In genomic region chr16:5263156-5263555, GRCm38 (mm10) we compare ENCODE assay signal across 17 mouse cellular contexts. TPM values are rescaled to one million over a fixed set of nuclear protein-coding genes. Genes with fewer than 3 reads are reported as not detected.
A peak's percentile ranks its signal among the peaks of the same experiment; 100 is the strongest.
DNase-seq lines count a peak whose midpoint lies in the region; ATAC-seq lines count a peak whose summit lies in the region.
"Had no signal": no experiment of that assay in that cellular context is flagged by ENCODE, and none has a peak within 500 bp of the region (broad histone marks: within the 10 kb centered on the region; RNA-seq: fewer than 3 reads in every experiment).

No protein-coding gene starts in this region.

- no peak overlapping the region for H3K9ac ChIP-seq in hindbrain, embryonic 12.5 days
- no peak overlapping the region for H3K9ac ChIP-seq in liver, embryonic 11.5 days (ENCODE audit: low read depth, low read length)
- H3K9ac ChIP-seq in forebrain, embryonic 15.5 days (replicated peaks): no peak overlapping the region
- H3K9ac ChIP-seq: heart, embryonic 15.5 days; hindbrain, embryonic 15.5 days; liver, embryonic 15.5 days; midbrain, embryonic 12.5 days; neural tube, embryonic 15.5 days had no signal

- no peaks in the 10 kb centered on the region for H3K4me1 ChIP-seq in hindbrain, embryonic 10.5 days (replicated peaks)
- 0 out of 2 replicates have a peak, but pooled peaks cover 2% of the 10 kb centered on the region for H3K4me1 ChIP-seq in hindbrain, embryonic 12.5 days
- H3K4me1 ChIP-seq in liver, embryonic 11.5 days (replicated peaks; ENCODE audit: control insufficient read depth, insufficient read depth, low read length): no peaks in the 10 kb centered on the region
- no peaks in the 10 kb centered on the region for H3K4me1 ChIP-seq in forebrain, embryonic 15.5 days
- H3K4me1 ChIP-seq: heart, embryonic 15.5 days; hindbrain, embryonic 15.5 days; liver, embryonic 15.5 days; midbrain, embryonic 12.5 days; neural tube, embryonic 15.5 days had no signal

- no peak overlapping the region for H3K27ac ChIP-seq in hindbrain, embryonic 10.5 days
- no peak overlapping the region for H3K27ac ChIP-seq in hindbrain, embryonic 12.5 days
- H3K27ac ChIP-seq in liver, embryonic 11.5 days (ENCODE audit: low read depth, low read length): no peak overlapping the region
- no peak overlapping the region for H3K27ac ChIP-seq in forebrain, embryonic 15.5 days (replicated peaks)
- H3K27ac ChIP-seq: heart, embryonic 15.5 days; hindbrain, embryonic 15.5 days; liver, embryonic 15.5 days; midbrain, embryonic 12.5 days; neural tube, embryonic 15.5 days had no signal

- 0 out of 2 replicates have a peak, but pooled peaks cover 4% of the 10 kb centered on the region for H3K9me3 ChIP-seq in hindbrain, embryonic 10.5 days
- 0 out of 2 replicates have a peak, but pooled peaks cover 2% of the 10 kb centered on the region for H3K9me3 ChIP-seq in hindbrain, embryonic 12.5 days (replicated peaks)
- no peaks in the 10 kb centered on the region for H3K9me3 ChIP-seq in liver, embryonic 11.5 days (ENCODE audit: control insufficient read depth, low read length)
- H3K9me3 ChIP-seq in forebrain, embryonic 15.5 days: no peaks in the 10 kb centered on the region
- H3K9me3 ChIP-seq: heart, embryonic 15.5 days; liver, embryonic 15.5 days had no signal

- H3K4me3 ChIP-seq in hindbrain, embryonic 10.5 days: no peak overlapping the region
- no peak overlapping the region for H3K4me3 ChIP-seq in hindbrain, embryonic 12.5 days
- H3K4me3 ChIP-seq in liver, embryonic 11.5 days (ENCODE audit: low read depth, low read length): no peak overlapping the region
- H3K4me3 ChIP-seq in forebrain, embryonic 15.5 days: no peak overlapping the region
- H3K4me3 ChIP-seq: heart, embryonic 15.5 days; hindbrain, embryonic 15.5 days; liver, embryonic 15.5 days; midbrain, embryonic 12.5 days; neural tube, embryonic 15.5 days had no signal

- H3K36me3 ChIP-seq in hindbrain, embryonic 10.5 days: no peaks in the 10 kb centered on the region
- no peaks in the 10 kb centered on the region for H3K36me3 ChIP-seq in hindbrain, embryonic 12.5 days
- no peaks in the 10 kb centered on the region for H3K36me3 ChIP-seq in liver, embryonic 11.5 days (ENCODE audit: control insufficient read depth, insufficient read depth, low read length)
- H3K36me3 ChIP-seq in forebrain, embryonic 15.5 days: no peaks in the 10 kb centered on the region
- H3K36me3 ChIP-seq: heart, embryonic 15.5 days; hindbrain, embryonic 15.5 days; liver, embryonic 15.5 days; midbrain, embryonic 12.5 days; neural tube, embryonic 15.5 days had no signal

- ATAC-seq in hindbrain, embryonic 12.5 days (ENCODE audit: low FRiP score): no peak
- ATAC-seq in liver, embryonic 11.5 days (replicated peaks; ENCODE audit: low FRiP score): no peak
- ATAC-seq in forebrain, embryonic 15.5 days (replicated peaks): no peak

- DNase-seq in hindbrain, embryonic 10.5 days (ENCODE audit: low spot score): peak; percentile 43
- peak; percentile 64 for DNase-seq in Muller cell, postnatal 12 days (ENCODE audit: inconsistent ontology term)
- DNase-seq in embryo, embryonic 11 days: peak; percentile 70
- DNase-seq in hindlimb bud, embryonic 11.5 days (ENCODE audit: extremely low spot score, low read depth, low spot score): peak; percentile 20
- no peak for DNase-seq in liver, embryonic 11.5 days (ENCODE audit: low spot score)
- DNase-seq in left cerebral cortex, adult 8-10 months (ENCODE audit: low spot score in 2 of 2): no peak
- DNase-seq: cerebellum, postnatal 25 days; gastrocnemius, postnatal 36 days; kidney, adult 9 months; lung, postnatal 36 days had no signal

- no peaks in the 10 kb centered on the region for H3K27me3 ChIP-seq in hindbrain, embryonic 10.5 days (ENCODE audit: insufficient read depth, poor library complexity, severe bottlenecking)
- no peaks in the 10 kb centered on the region for H3K27me3 ChIP-seq in hindbrain, embryonic 12.5 days
- no peaks in the 10 kb centered on the region for H3K27me3 ChIP-seq in liver, embryonic 11.5 days (replicated peaks; ENCODE audit: control insufficient read depth, insufficient read depth, low read length)
- no peaks in the 10 kb centered on the region for H3K27me3 ChIP-seq in forebrain, embryonic 15.5 days
- H3K27me3 ChIP-seq: heart, embryonic 15.5 days; hindbrain, embryonic 15.5 days; liver, embryonic 15.5 days; midbrain, embryonic 12.5 days; neural tube, embryonic 15.5 days had no signal

- WGBS in hindbrain, embryonic 10.5 days: 68% methylated on average over 8 of the region's 8 CpGs
- 64% methylated on average over 8 of the region's 8 CpGs for WGBS in hindbrain, embryonic 12.5 days
- 66% methylated on average over 8 of the region's 8 CpGs for WGBS in liver, embryonic 11.5 days
- WGBS in forebrain, embryonic 15.5 days: 87% methylated on average over 8 of the region's 8 CpGs

- no peak overlapping the region for H3K4me2 ChIP-seq in hindbrain, embryonic 12.5 days (replicated peaks)
- no peak overlapping the region for H3K4me2 ChIP-seq in liver, embryonic 11.5 days
- no peak overlapping the region for H3K4me2 ChIP-seq in forebrain, embryonic 15.5 days (replicated peaks)
- H3K4me2 ChIP-seq: heart, embryonic 15.5 days; hindbrain, embryonic 15.5 days; liver, embryonic 15.5 days; midbrain, embryonic 12.5 days; neural tube, embryonic 15.5 days had no signal

RNA-seq across cellular contexts. Expression of gene Eef2kmt, which starts 7.4 kb away (rescaled TPM):
- polyA plus RNA-seq in hindbrain, embryonic 10.5 days (2016; fragmentation: Nextera tagmentation; extraction: Ambion mirVana): 20.2 and 20.7 TPM in 2 replicates
- 9.5 and 11.6 TPM in 2 replicates for polyA plus RNA-seq in hindbrain, embryonic 12.5 days (2016; fragmentation: Nextera tagmentation; extraction: Ambion mirVana)
- 31.5 and 31.6 TPM in 2 replicates for polyA plus RNA-seq in liver, embryonic 11.5 days (2014; fragmentation: Nextera tagmentation; extraction: Ambion mirVana)
- polyA plus RNA-seq in forebrain, embryonic 15.5 days (2015; fragmentation: Nextera tagmentation; extraction: Ambion mirVana): 8.2 and 9.7 TPM in 2 replicates
- 1 to 10 TPM; 3.8 to 6.8 (median 5.6) TPM for total RNA-seq in left cerebral cortex, adult 8-10 months (2022)

RNA-seq across cellular contexts. Expression of gene Alg1, which starts 29.7 kb away (rescaled TPM):
- 27.8 and 28.0 TPM in 2 replicates for polyA plus RNA-seq in hindbrain, embryonic 10.5 days (2016; fragmentation: Nextera tagmentation; extraction: Ambion mirVana)
- polyA plus RNA-seq in hindbrain, embryonic 12.5 days (2016; fragmentation: Nextera tagmentation; extraction: Ambion mirVana): 29.9 and 32.7 TPM in 2 replicates
- 25.8 and 31.5 TPM in 2 replicates for polyA plus RNA-seq in liver, embryonic 11.5 days (2014; fragmentation: Nextera tagmentation; extraction: Ambion mirVana)
- 34.8 and 37.2 TPM in 2 replicates for polyA plus RNA-seq in forebrain, embryonic 15.5 days (2015; fragmentation: Nextera tagmentation; extraction: Ambion mirVana)
- total RNA-seq in left cerebral cortex, adult 8-10 months (2022): 10 to 100 TPM; 26.4 to 34.8 (median 30.6) TPM

RNA-seq across cellular contexts. Expression of gene AU021092, which starts 41.1 kb away (rescaled TPM):
- 1.8 and 3.2 TPM in 2 replicates for polyA plus RNA-seq in hindbrain, embryonic 10.5 days (2016; fragmentation: Nextera tagmentation; extraction: Ambion mirVana)
- 5.8 and 6.3 TPM in 2 replicates for polyA plus RNA-seq in hindbrain, embryonic 12.5 days (2016; fragmentation: Nextera tagmentation; extraction: Ambion mirVana)
- polyA plus RNA-seq in liver, embryonic 11.5 days (2014; fragmentation: Nextera tagmentation; extraction: Ambion mirVana): 0.27 and 0.65 TPM in 2 replicates
- polyA plus RNA-seq in forebrain, embryonic 15.5 days (2015; fragmentation: Nextera tagmentation; extraction: Ambion mirVana): 12.5 and 13.7 TPM in 2 replicates
- 1 to 10 TPM; 4.1 to 5.7 (median 4.7) TPM for total RNA-seq in left cerebral cortex, adult 8-10 months (2022)

RNA-seq across cellular contexts. Expression of gene Nagpa, which starts 59.3 kb away (rescaled TPM):
- 14.4 and 15.3 TPM in 2 replicates for polyA plus RNA-seq in hindbrain, embryonic 10.5 days (2016; fragmentation: Nextera tagmentation; extraction: Ambion mirVana)
- polyA plus RNA-seq in hindbrain, embryonic 12.5 days (2016; fragmentation: Nextera tagmentation; extraction: Ambion mirVana): 12.9 and 14.1 TPM in 2 replicates
- polyA plus RNA-seq in liver, embryonic 11.5 days (2014; fragmentation: Nextera tagmentation; extraction: Ambion mirVana): 29.2 and 30.0 TPM in 2 replicates
- 11.6 and 12.8 TPM in 2 replicates for polyA plus RNA-seq in forebrain, embryonic 15.5 days (2015; fragmentation: Nextera tagmentation; extraction: Ambion mirVana)
- 10 to 100 TPM; 11.3 to 16.3 (median 15.5) TPM for total RNA-seq in left cerebral cortex, adult 8-10 months (2022)

Comparison
In these comparisons a context has a peak if more than half of its experiments do, and no peak if none do; other contexts are left out.
1. DNase-seq: peak in hindbrain, embryonic 10.5 days (single experiment), Muller cell, postnatal 12 days (single experiment), embryo, embryonic 11 days (single experiment) and hindlimb bud, embryonic 11.5 days (single experiment); none in liver, embryonic 11.5 days (single experiment) and left cerebral cortex, adult 8-10 months (0 of 2).